Mouse (Mus musculus) limb, embryonic 14.5 days (tissue): Measurements from ENCODE around the gene Tmem72. TPM values are rescaled to one million over a fixed set of nuclear protein-coding genes. Genes with fewer than 3 reads are reported as not detected.

Experiments
- ATAC-seq: fragments of 200-750 bp; cut with Nextera tagmentation; 2 replicates; pipeline ENCODE4 v1.8.0; 2017; ENCODE audit warnings: low read depth, moderate number of reproducible peaks, moderate TSS enrichment; ENCODE audit not compliant: low FRiP score
- DNase-seq: peaks from one replicate; pipeline ENCODE4 v3.0.0-alpha.2; 2015; ENCODE audit warnings: low spot score
- H3K27ac ChIP-seq: fragments of 300-500 bp; sonication (generic); replicated peaks from 2 replicates; pipeline ENCODE4 v1.5.1; 2014; ENCODE audit warnings: low read depth, mild to moderate bottlenecking, low read length, moderate library complexity, mixed read lengths
- H3K27me3 ChIP-seq: fragments of 300-500 bp; sonication (generic); 2 replicates; pipeline ENCODE4 v1.6.1; 2014; ENCODE audit warnings: low read length, mixed read lengths; ENCODE audit not compliant: control insufficient read depth, insufficient read depth
- H3K36me3 ChIP-seq: fragments of 300-500 bp; sonication (generic); 2 replicates; pipeline ENCODE4 v1.6.1; 2014; ENCODE audit warnings: mild to moderate bottlenecking, low read length, moderate library complexity, mixed read lengths; ENCODE audit not compliant: control insufficient read depth, insufficient read depth
- H3K4me1 ChIP-seq: fragments of 300-500 bp; sonication (generic); 2 replicates; pipeline ENCODE4 v1.6.1; 2014; ENCODE audit warnings: antibody characterized with exemption, low read length, mixed read lengths; ENCODE audit not compliant: control insufficient read depth, insufficient read depth
- H3K4me2 ChIP-seq: fragments of 300-500 bp; sonication (generic); replicated peaks from 2 replicates; pipeline ENCODE4 v1.6.1; 2014; ENCODE audit warnings: low read depth, mild to moderate bottlenecking, low read length, moderate library complexity; ENCODE audit not compliant: severe bottlenecking
- H3K4me3 ChIP-seq: fragments of 300-500 bp; sonication (generic); replicated peaks from 2 replicates; pipeline ENCODE4 v1.5.1; 2014; ENCODE audit warnings: low read length
- H3K9ac ChIP-seq: fragments of 300-500 bp; sonication (generic); 2 replicates; pipeline ENCODE4 v1.6.1; 2014; ENCODE audit warnings: mild to moderate bottlenecking, low read depth, low read length, moderate library complexity; ENCODE audit not compliant: severe bottlenecking
- H3K9me3 ChIP-seq: fragments of 300-500 bp; sonication (generic); 2 replicates; pipeline ENCODE4 v1.6.1; 2016; ENCODE audit warnings: low read length; ENCODE audit not compliant: control insufficient read depth
- POLR2A ChIP-seq: fragments of 200-500 bp; IDR thresholded peaks from 2 replicates; pipeline ENCODE4 v1.8.0; 2012; ENCODE audit warnings: inconsistent platforms, mild to moderate bottlenecking, moderate library complexity, borderline replicate concordance; ENCODE audit not compliant: insufficient read depth, insufficient read length; ENCODE audit errors: extremely low read depth
- WGBS: fragments of 180-500 bp; shearing (Covaris S2); extraction: QIAGEN DNeasy Blood & Tissue Kit; methylation state at CpG from one replicate; pipeline ENCODE4 v1.1.7; 2014; 5-methylcytosine and 5-hydroxymethylcytosine counted together
- polyA plus RNA-seq, 2 experiments: library from polyadenylated mRNA; depleted of rRNA in 1 of 2; stranded (reverse) in 1 of 2; unstranded in 1 of 2; fragments of >200 nt; fragmentation: Nextera tagmentation in 1 of 2; extraction: Ambion mirVana in 1 of 2; gene quantifications; 2 replicates each; pipeline versions ENCODE4 v1.2.1 to v1.2.3; 2012 to 2014

Tmem72 gene
- polyA plus RNA-seq, 2 experiments: 0.03 to 0.08 TPM

- ATAC-seq: no peak
These were observed 47.8 kb downstream of the Tmem72 start for GRCm38 (mm10) chr6:116668682-116669470.

DNA sequence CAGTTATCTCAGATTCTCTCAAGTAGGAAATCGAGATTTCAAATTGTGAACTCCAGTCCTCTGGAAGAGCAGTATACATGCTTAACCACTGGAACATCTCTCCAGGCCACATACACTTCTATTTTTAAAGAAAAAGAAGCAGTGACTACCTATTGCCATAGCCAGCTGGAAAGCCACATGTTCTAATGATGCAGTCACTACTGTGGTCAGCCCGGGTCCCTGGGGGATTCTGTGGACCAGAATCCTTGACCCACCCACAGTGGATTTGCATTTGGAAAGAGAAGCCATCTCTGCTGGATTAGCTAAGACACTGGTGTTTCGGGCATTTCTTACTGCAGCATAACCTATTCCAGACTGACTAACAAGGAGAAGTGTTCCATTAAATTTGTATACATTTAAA is 49.3 kb downstream of the Tmem72 start:
- no peak for TF ChIP-seq POLR2A
- Histone ChIP-seq H3K9me3 (no peaks in the 10 kb centered on the region), H3K9ac (no peak overlapping the region), H3K4me3 (no peak overlapping the region), H3K4me2 (no peak overlapping the region), H3K36me3 (no peaks in the 10 kb centered on the region), H3K27ac (no peak overlapping the region), H3K4me1 (no peaks in the 10 kb centered on the region), H3K27me3 (no peaks in the 10 kb centered on the region)
- ATAC-seq (no peak), DNase-seq (no peak)
- WGBS: 81% methylated on average over 3 of the region's 3 CpGs

More at GRCm38 (mm10) chr6:116668682-116669470, 47.8 kb downstream of the Tmem72 start:
- Histone ChIP-seq H3K4me2 (no peak overlapping the region), H3K4me1 (peaks cover 6% of the 10 kb centered on the region; the same call in 1 of the 2 replicates), H3K27me3 (no peaks in the 10 kb centered on the region), H3K36me3 (no peaks in the 10 kb centered on the region), H3K9ac (no peak overlapping the region), H3K9me3 (no peaks in the 10 kb centered on the region), H3K27ac (no peak overlapping the region), H3K4me3 (no peak overlapping the region)
- no peak for DNase-seq
- TF ChIP-seq POLR2A: no peak
- WGBS: 34% methylated on average over 11 of the region's 11 CpGs

DNA sequence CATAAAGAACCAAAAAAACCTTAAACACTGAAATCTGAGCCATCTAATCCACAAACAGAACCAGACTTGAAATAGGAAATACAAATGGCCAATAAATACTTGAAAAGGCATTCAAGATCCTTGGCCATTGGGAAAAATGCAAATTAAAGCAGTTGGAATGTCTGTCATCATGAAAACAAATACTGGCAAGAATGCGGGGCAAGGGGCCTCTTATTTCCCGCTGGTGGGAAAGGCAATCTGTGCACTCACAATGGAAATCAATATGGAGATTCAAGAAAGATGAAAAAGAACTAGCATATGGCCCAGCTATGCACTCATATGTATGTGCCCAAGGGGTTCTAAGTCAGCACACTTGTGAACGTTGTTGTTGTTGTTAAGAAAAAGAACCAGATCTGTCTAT is 49.8 kb downstream of the Tmem72 start:
- Histone ChIP-seq H3K4me2 (no peak overlapping the region), H3K9ac (no peak overlapping the region), H3K9me3 (no peaks in the 10 kb centered on the region), H3K36me3 (no peaks in the 10 kb centered on the region), H3K27me3 (no peaks in the 10 kb centered on the region), H3K27ac (no peak overlapping the region), H3K4me3 (no peak overlapping the region), H3K4me1 (no peaks in the 10 kb centered on the region)
- DNase-seq: no peak
- ATAC-seq: no peak
- WGBS: 58% methylated on average over 3 of the region's 3 CpGs
- TF ChIP-seq POLR2A: no peak

- no peak overlapping the region for H3K9ac ChIP-seq
- no peaks in the 10 kb centered on the region for H3K9me3 ChIP-seq
- no peak overlapping the region for H3K4me2 ChIP-seq
- H3K27me3 ChIP-seq: no peaks in the 10 kb centered on the region
- no peak overlapping the region for H3K4me3 ChIP-seq
- H3K36me3 ChIP-seq: no peaks in the 10 kb centered on the region
- no peaks in the 10 kb centered on the region for H3K4me1 ChIP-seq
- 82% methylated on average over 12 of the region's 12 CpGs for WGBS
- no peak for TF ChIP-seq POLR2A
- H3K27ac ChIP-seq: no peak overlapping the region
- ATAC-seq: no peak
- no peak for DNase-seq
These were observed 50.5 kb downstream of the Tmem72 start for GRCm38 (mm10) chr6:116666085-116666750.

DNA sequence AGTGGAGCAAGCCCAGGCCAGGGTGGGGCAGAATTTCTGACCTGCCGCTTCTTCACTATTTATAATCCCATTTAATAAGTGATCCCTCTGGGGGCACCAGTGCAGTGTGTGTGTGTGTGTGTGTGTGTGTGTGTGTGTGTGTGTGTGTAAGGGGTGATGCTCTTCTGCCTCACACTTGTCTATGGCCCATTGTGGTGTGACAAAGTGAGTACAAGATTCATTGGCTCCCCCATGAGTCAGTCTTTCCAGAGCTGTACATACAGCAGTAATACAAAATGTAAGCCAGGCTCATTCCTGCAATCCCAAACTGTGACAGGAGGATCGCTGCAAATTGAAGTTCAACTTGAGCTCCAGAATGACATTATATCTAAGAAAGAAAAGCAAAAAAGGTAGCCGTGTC is 51.9 kb downstream of the Tmem72 start:
- H3K4me1 ChIP-seq: no peaks in the 10 kb centered on the region
- no peaks in the 10 kb centered on the region for H3K9me3 ChIP-seq
- ATAC-seq: no peak
- H3K4me3 ChIP-seq: no peak overlapping the region
- TF ChIP-seq POLR2A: no peak
- H3K9ac ChIP-seq: no peak overlapping the region
- no peak overlapping the region for H3K27ac ChIP-seq
- H3K36me3 ChIP-seq: no peaks in the 10 kb centered on the region
- H3K4me2 ChIP-seq: no peak overlapping the region
- no peaks in the 10 kb centered on the region for H3K27me3 ChIP-seq
- WGBS: 72% methylated on average over 3 of the region's 3 CpGs
- no peak for DNase-seq
